8 mouse cellular contexts compared by ENCODE assay signal in genomic region chr4:41569411-41569885, GRCm38 (mm10). TPM values are rescaled to one million over a fixed set of nuclear protein-coding genes. Genes with fewer than 3 reads are reported as not detected.
DNase-seq lines count a peak whose midpoint lies in the region; ATAC-seq lines count a peak whose summit lies in the region.

Gene Fam219a, minus strand, starts transcription at chr4:41569538.
Gene Dnaic1, plus strand, starts transcription at chr4:41569775.

- H3K4me3 ChIP-seq in lung, embryonic 16.5 days (ENCODE audit: low read length): peak within 1 kb of the TSS; percentile 80

- H3K9me3 ChIP-seq in lung, embryonic 16.5 days (ENCODE audit: control insufficient read depth, low read length): no peaks in the 10 kb centered on the region

- H3K4me2 ChIP-seq in lung, embryonic 16.5 days (ENCODE audit: low read depth, low read length): peak within 1 kb of the TSS; percentile 76

- H3K9ac ChIP-seq in lung, embryonic 16.5 days (ENCODE audit: low read length): peak within 1 kb of the TSS; percentile 75

- H3K4me1 ChIP-seq in lung, embryonic 16.5 days (replicated peaks; ENCODE audit: control insufficient read depth, insufficient read depth, low read length): peaks cover 6% of the 10 kb centered on the region; the same call in 1 of the 2 replicates

- peak; percentile 92 for DNase-seq in MEL-GATA-1-ER (ENCODE audit: extremely low read depth, low read depth)
- peak; percentile 99 for DNase-seq in cerebellum, adult 8-10 months
- peak; percentile 98 for DNase-seq in forelimb bud, embryonic 11.5 days (ENCODE audit: low read depth, low spot score)
- peak; percentile 97 for DNase-seq in layer of hippocampus, adult 9-10 months (ENCODE audit: low spot score)
- DNase-seq in ovary, postnatal 10 days (ENCODE audit: low spot score): peak; percentile 88
- peak; percentile 97 to 98 for DNase-seq in thymus, postnatal 10 days (ENCODE audit: low spot score in 2 of 2)

- no peaks in the 10 kb centered on the region; the same call in 1 of the 2 replicates for H3K27me3 ChIP-seq in lung, embryonic 16.5 days (ENCODE audit: control insufficient read depth, insufficient read depth, low read depth, low read length)

- ATAC-seq in hematopoietic stem cell, adult 5-6 weeks (replicated peaks in 1 of 2; ENCODE audit: insufficient read depth in 1 of 2, low FRiP score in 2 of 2, low TSS enrichment in 1 of 2, low read depth in 1 of 2, poor library complexity in 2 of 2, severe bottlenecking in 2 of 2): peak; percentile 96 to 98
- peak; percentile 99 for ATAC-seq in lung, embryonic 16.5 days (ENCODE audit: low read depth)

- under 1% methylated on average over 36 of the region's 41 CpGs for WGBS in lung, embryonic 16.5 days

- H3K36me3 ChIP-seq in lung, embryonic 16.5 days (ENCODE audit: control insufficient read depth, insufficient read depth, low read length): no peaks in the 10 kb centered on the region

- peak within 1 kb of the TSS; percentile 19; the same call in 1 of the 2 replicates for H3K27ac ChIP-seq in lung, embryonic 16.5 days (ENCODE audit: low read length)

RNA-seq across cellular contexts. Expression of gene Fam219a, which starts in this region (rescaled TPM):
- total RNA-seq in hematopoietic stem cell, adult 5-6 weeks (2017): 1.3 and 2.2 TPM in 2 replicates
- 1.9 and 2.7 TPM in 2 replicates for polyA plus RNA-seq in lung, embryonic 16.5 days (2015; fragmentation: Nextera tagmentation; extraction: Ambion mirVana)

RNA-seq across cellular contexts. Expression of gene Dnaic1, which starts in this region (rescaled TPM):
- total RNA-seq in hematopoietic stem cell, adult 5-6 weeks (2017): not detected in 2 replicates
- 2.9 and 4.0 TPM in 2 replicates for polyA plus RNA-seq in lung, embryonic 16.5 days (2015; fragmentation: Nextera tagmentation; extraction: Ambion mirVana)

Comparison
In these comparisons a context has a peak if more than half of its experiments do, and no peak if none do; other contexts are left out.
1. Peak in every context shown above with its lines: DNase-seq, ATAC-seq, H3K4me3 ChIP-seq and H3K27ac ChIP-seq.